Comparison of ENCODE assay signal across 9 mouse cellular contexts in the genomic region with DNA sequence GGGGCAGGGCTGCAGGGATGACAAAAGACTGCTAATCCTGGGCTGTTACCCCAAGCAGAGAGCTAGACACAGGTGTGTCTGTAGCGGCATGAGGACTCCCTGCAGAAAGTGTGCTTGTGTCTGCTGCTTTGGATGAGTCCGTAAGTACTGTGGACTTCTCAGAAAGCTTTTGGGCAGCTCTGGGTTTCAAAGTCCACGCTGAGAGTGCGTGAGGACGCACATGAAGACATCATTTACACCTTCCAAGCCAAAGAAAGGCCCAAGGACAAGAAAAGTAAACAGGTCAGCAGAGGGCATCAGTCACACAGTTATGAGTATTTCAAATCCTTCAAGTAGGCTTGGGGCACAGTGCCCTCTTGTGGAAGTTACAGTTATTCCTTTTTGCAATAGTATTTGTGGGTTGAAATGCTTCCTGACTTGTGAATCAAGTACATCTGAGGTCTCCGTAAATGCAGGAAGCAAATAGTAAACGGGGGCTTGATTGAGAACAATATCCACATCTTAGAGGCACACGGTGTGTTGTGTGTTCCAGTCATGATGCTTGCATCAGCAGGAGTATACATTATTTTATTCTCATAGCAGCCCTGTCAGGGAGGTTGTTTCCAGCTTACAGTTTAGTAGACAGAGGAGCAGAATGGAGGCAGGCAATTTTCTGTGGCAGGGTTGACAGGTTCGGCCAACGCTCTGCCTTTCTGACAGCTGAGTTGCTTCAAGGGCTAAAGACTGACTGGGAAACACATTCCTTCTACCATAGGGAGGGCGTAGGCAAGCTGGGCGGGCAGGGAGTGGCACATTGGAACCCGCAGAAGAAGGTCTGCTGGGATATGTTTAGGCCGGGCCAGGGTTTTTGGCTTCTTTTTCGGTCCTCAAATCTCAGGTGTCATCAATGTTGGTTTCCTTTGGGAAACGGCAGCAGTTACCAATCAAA. TPM values are rescaled to one million over a fixed set of nuclear protein-coding genes. Genes with fewer than 3 reads are reported as not detected.
DNase-seq lines count a peak whose midpoint lies in the region; ATAC-seq and TF ChIP-seq lines count a peak whose summit lies in the region.
"Had no signal": no experiment of that assay in that cellular context is flagged by ENCODE, and none has a peak within 500 bp of the region (broad histone marks: within the 10 kb centered on the region; RNA-seq: fewer than 3 reads in every experiment).

No protein-coding gene starts in this region.

- peak; percentile 67; the same call in 1 of the 2 replicates for TF ChIP-seq CTCF in brain, embryonic 14.5 days (IDR thresholded peaks at IDR 0.05; ENCODE audit: borderline replicate concordance, extremely low read depth, insufficient read depth, insufficient read length)
- peak; percentile 99 for TF ChIP-seq CTCF in kidney, postnatal 0 days (IDR thresholded peaks at IDR 0.05; ENCODE audit: low read depth)

- H3K9me3 ChIP-seq in heart, embryonic 11.5 days (replicated peaks; ENCODE audit: control insufficient read depth, low read length): no peaks in the 10 kb centered on the region
- H3K9me3 ChIP-seq in kidney, postnatal 0 days (replicated peaks; ENCODE audit: low read length): no peaks in the 10 kb centered on the region
- no peaks in the 10 kb centered on the region for H3K9me3 ChIP-seq in liver, embryonic 12.5 days (replicated peaks)
- no peaks in the 10 kb centered on the region for H3K9me3 ChIP-seq in stomach, embryonic 15.5 days

- H3K27ac ChIP-seq in heart, embryonic 11.5 days (ENCODE audit: low read depth, low read length): no peak overlapping the region
- 0 out of 2 replicates have a peak overlapping the region, but pooled peaks have one; percentile 16 for H3K27ac ChIP-seq in kidney, postnatal 0 days
- no peak overlapping the region for H3K27ac ChIP-seq in liver, embryonic 12.5 days
- H3K27ac ChIP-seq in stomach, embryonic 15.5 days: peak overlapping the region; percentile 8; the same call in 1 of the 2 replicates

- no peak overlapping the region for H3K4me3 ChIP-seq in heart, embryonic 11.5 days (ENCODE audit: low read depth, low read length)
- H3K4me3 ChIP-seq in kidney, postnatal 0 days (replicated peaks; ENCODE audit: low read depth, low read length): no peak overlapping the region
- H3K4me3 ChIP-seq in liver, embryonic 12.5 days: no peak overlapping the region
- no peak overlapping the region for H3K4me3 ChIP-seq in stomach, embryonic 15.5 days (replicated peaks)

- peak; percentile 88 for ATAC-seq in erythroblast, adult 5-6 weeks (replicated peaks; ENCODE audit: low FRiP score, poor library complexity, severe bottlenecking)
- 0 out of 2 replicates have a peak, but pooled peaks have one; percentile 35 for ATAC-seq in heart, embryonic 11.5 days (replicated peaks; ENCODE audit: insufficient number of reproducible peaks, low FRiP score, low TSS enrichment)
- ATAC-seq in kidney, postnatal 0 days (replicated peaks; ENCODE audit: low FRiP score, low read depth): peak; percentile 64
- ATAC-seq in liver, embryonic 12.5 days: peak; percentile 72
- peak; percentile 59 for ATAC-seq in stomach, embryonic 15.5 days (ENCODE audit: insufficient read depth, low FRiP score, low read depth)

- 41% methylated on average over 16 of the region's 16 CpGs for WGBS in heart, embryonic 11.5 days (ENCODE audit: insufficient replicate concordance)
- WGBS in kidney, postnatal 0 days: 37% methylated on average over 16 of the region's 16 CpGs
- WGBS in liver, embryonic 12.5 days (ENCODE audit: insufficient replicate concordance): 43% methylated on average over 16 of the region's 16 CpGs
- WGBS in stomach, embryonic 15.5 days: 39% methylated on average over 16 of the region's 16 CpGs

- peak; percentile 90 for DNase-seq in CD4-positive, CD25-positive, alpha-beta regulatory T cell, adult 2 months (ENCODE audit: low read depth, low spot score)
- peak; percentile 94 for DNase-seq in brain, embryonic 14.5 days (ENCODE audit: low read depth)
- DNase-seq in kidney, postnatal 0 days (ENCODE audit: low spot score): peak; percentile 95
- peak; percentile 76 for DNase-seq in neural tube, embryonic 10.5 days (ENCODE audit: extremely low spot score, low spot score)

- H3K36me3 ChIP-seq in heart, embryonic 11.5 days (ENCODE audit: control insufficient read depth, insufficient read depth, low read length): no peaks in the 10 kb centered on the region
- no peaks in the 10 kb centered on the region for H3K36me3 ChIP-seq in kidney, postnatal 0 days (ENCODE audit: insufficient read depth, low read length)
- H3K36me3 ChIP-seq in liver, embryonic 12.5 days: no peaks in the 10 kb centered on the region; the same call in 1 of the 2 replicates
- no peaks in the 10 kb centered on the region for H3K36me3 ChIP-seq in stomach, embryonic 15.5 days

- H3K4me2 ChIP-seq in heart, embryonic 11.5 days: peak overlapping the region; percentile 29; the same call in 1 of the 2 replicates
- no peak overlapping the region for H3K4me2 ChIP-seq in kidney, postnatal 0 days (ENCODE audit: low read length)
- no peak overlapping the region for H3K4me2 ChIP-seq in liver, embryonic 12.5 days
- peak overlapping the region; percentile 29; the same call in 1 of the 2 replicates for H3K4me2 ChIP-seq in stomach, embryonic 15.5 days

- peak overlapping the region; percentile 39; the same call in 1 of the 2 replicates for H3K9ac ChIP-seq in heart, embryonic 11.5 days (ENCODE audit: low read depth, low read length)
- no peak overlapping the region for H3K9ac ChIP-seq in kidney, postnatal 0 days (ENCODE audit: low read depth, low read length)
- no peak overlapping the region for H3K9ac ChIP-seq in liver, embryonic 12.5 days
- H3K9ac ChIP-seq in stomach, embryonic 15.5 days: no peak overlapping the region

- no peak for TF ChIP-seq POLR2A in brain, embryonic 14.5 days (IDR thresholded peaks at IDR 0.05; ENCODE audit: borderline replicate concordance, extremely low read depth, insufficient read depth, insufficient read length, poor library complexity, severe bottlenecking)

- no peaks in the 10 kb centered on the region for H3K27me3 ChIP-seq in heart, embryonic 11.5 days (ENCODE audit: control insufficient read depth, insufficient read depth, low read length)
- no peaks in the 10 kb centered on the region for H3K27me3 ChIP-seq in kidney, postnatal 0 days (ENCODE audit: insufficient read depth, low read length)
- no peaks in the 10 kb centered on the region for H3K27me3 ChIP-seq in liver, embryonic 12.5 days (replicated peaks)
- H3K27me3 ChIP-seq in stomach, embryonic 15.5 days (replicated peaks): no peaks in the 10 kb centered on the region

- H3K4me1 ChIP-seq in heart, embryonic 11.5 days (ENCODE audit: control insufficient read depth, insufficient read depth, low read length): peaks cover 6% of the 10 kb centered on the region; the same call in 1 of the 2 replicates
- peaks cover 18% of the 10 kb centered on the region; the same call in 1 of the 2 replicates for H3K4me1 ChIP-seq in kidney, postnatal 0 days (replicated peaks; ENCODE audit: insufficient read depth, low read length)
- peaks cover 23% of the 10 kb centered on the region for H3K4me1 ChIP-seq in liver, embryonic 12.5 days
- H3K4me1 ChIP-seq in stomach, embryonic 15.5 days: peaks cover 17% of the 10 kb centered on the region

RNA-seq across cellular contexts. Expression of a gene that starts 2.9 kb away (rescaled TPM):
- polyA plus RNA-seq in brain, embryonic 14.5 days (2012; rRNA removed): not detected in 2 replicates
- total RNA-seq in erythroblast, adult 5-6 weeks (2015; ENCODE audit: low replicate concordance): not detected in 2 replicates
- total RNA-seq in erythroblast, adult 5-6 weeks (2017; ENCODE audit: low replicate concordance): not detected in 2 replicates
- not detected in 2 replicates for polyA plus RNA-seq in heart, embryonic 11.5 days (2014; fragmentation: Nextera tagmentation; extraction: Ambion mirVana)
- polyA plus RNA-seq in kidney, postnatal 0 days (2015; fragmentation: Nextera tagmentation; extraction: Ambion mirVana): not detected in 2 replicates
- not detected in 2 replicates for polyA plus RNA-seq in liver, embryonic 12.5 days (2016; fragmentation: Nextera tagmentation; extraction: Ambion mirVana)
- not detected in 2 replicates for polyA plus RNA-seq in stomach, embryonic 15.5 days (2015; fragmentation: Nextera tagmentation; extraction: Ambion mirVana)
- polyA plus RNA-seq: heart, embryonic 14.5 days had no signal

RNA-seq across cellular contexts. Expression of a gene that starts 7.5 kb away (rescaled TPM):
- polyA plus RNA-seq in brain, embryonic 14.5 days (2012; rRNA removed): 23.6 and 26.5 TPM in 2 replicates
- total RNA-seq in erythroblast, adult 5-6 weeks (2015; ENCODE audit: low replicate concordance): 11.9 TPM in 2 replicates
- total RNA-seq in erythroblast, adult 5-6 weeks (2017; ENCODE audit: low replicate concordance): 18.5 and 19.2 TPM in 2 replicates
- polyA plus RNA-seq in heart, embryonic 11.5 days (2014; fragmentation: Nextera tagmentation; extraction: Ambion mirVana): 25.8 and 29.8 TPM in 2 replicates
- polyA plus RNA-seq in kidney, postnatal 0 days (2015; fragmentation: Nextera tagmentation; extraction: Ambion mirVana): 41.4 and 43.7 TPM in 2 replicates
- polyA plus RNA-seq in liver, embryonic 12.5 days (2016; fragmentation: Nextera tagmentation; extraction: Ambion mirVana): 12.2 and 14.7 TPM in 2 replicates
- polyA plus RNA-seq in stomach, embryonic 15.5 days (2015; fragmentation: Nextera tagmentation; extraction: Ambion mirVana): 32.5 and 35.8 TPM in 2 replicates

Comparison
In these comparisons a context has a peak if more than half of its experiments do, and no peak if none do; other contexts are left out.
1. ATAC-seq: peak in every context shown above with its lines; median percentile 88 in erythroblast, adult 5-6 weeks; 72 in liver, embryonic 12.5 days; 64 in kidney, postnatal 0 days; 59 in stomach, embryonic 15.5 days; 35 in heart, embryonic 11.5 days.
2. H3K27ac ChIP-seq: peak in kidney, postnatal 0 days (single experiment) and stomach, embryonic 15.5 days (single experiment); none in heart, embryonic 11.5 days (single experiment) and liver, embryonic 12.5 days (single experiment).
3. H3K4me2 ChIP-seq: peak in heart, embryonic 11.5 days (single experiment) and stomach, embryonic 15.5 days (single experiment); none in kidney, postnatal 0 days (single experiment) and liver, embryonic 12.5 days (single experiment).
4. Peak in every context shown above with its lines, with median percentiles within 50 percentile points of each other: DNase-seq.